Mouse (Mus musculus) liver, postnatal 0 days (tissue): Measurements from ENCODE around the gene Spag7.

Source experiments
- CTCF ChIP-seq: sonication (generic); IDR thresholded peaks from 2 replicates; pipeline ENCODE4 v1.5.1; 2016; ENCODE audit warnings: antibody characterized with exemption, low read depth
- EP300 ChIP-seq: IDR thresholded peaks from 2 replicates; pipeline ENCODE4 v1.6.1; 2016; ENCODE audit warnings: antibody characterized with exemption, low read depth, mild to moderate bottlenecking

DNA sequence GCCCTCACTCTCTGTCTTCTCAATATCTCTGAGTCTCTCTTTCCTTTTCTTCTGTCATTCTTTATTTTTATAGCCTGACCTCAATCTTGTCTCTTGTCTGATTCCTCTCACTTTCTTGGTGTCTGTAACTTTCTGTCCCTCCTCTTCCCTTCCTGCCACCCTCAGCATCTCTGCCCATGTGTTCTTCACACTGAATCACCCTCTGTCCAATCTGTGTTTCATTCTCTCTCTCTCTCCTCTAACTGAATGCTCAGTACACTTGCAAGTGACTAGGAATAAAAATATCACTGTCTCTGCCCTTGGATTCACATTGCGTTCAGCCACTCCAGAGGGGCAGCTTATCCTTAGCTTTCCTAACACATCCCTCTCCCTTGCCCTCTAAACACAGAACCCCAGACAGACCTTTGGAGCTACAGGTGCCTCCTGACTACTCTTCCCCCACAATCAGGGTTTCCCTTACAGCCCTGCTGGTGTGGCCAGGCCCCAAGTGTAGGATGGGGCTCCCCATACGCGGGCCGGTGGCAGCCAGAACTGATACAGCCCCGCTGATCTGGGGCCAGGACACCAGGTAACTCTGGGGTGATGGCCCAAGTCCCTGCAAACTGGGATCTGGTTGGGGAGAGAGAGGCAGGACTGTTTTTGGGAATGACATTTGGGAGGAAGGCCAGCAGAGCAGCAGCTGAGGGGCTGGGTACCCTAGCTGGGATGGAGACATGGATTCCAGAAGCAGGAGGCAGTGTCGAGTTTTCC lies 32.9 kb upstream of the Spag7 start:
- TF ChIP-seq CTCF (no peak), EP300 (no peak)
